Comparison of ENCODE assay signal across 8 mouse cellular contexts in genomic region chr13:119789851-119790717, GRCm38 (mm10). TPM values are rescaled to one million over a fixed set of nuclear protein-coding genes. Genes with fewer than 3 reads are reported as not detected.
DNase-seq lines count a peak whose midpoint lies in the region; ATAC-seq and TF ChIP-seq lines count a peak whose summit lies in the region.

No protein-coding gene starts in this region.

- peaks cover 28% of the 10 kb centered on the region for H3K79me3 ChIP-seq in C2C12 (ENCODE audit: low read depth)

- peaks cover 41% of the 10 kb centered on the region for H3K36me3 ChIP-seq in C2C12 (ENCODE audit: control insufficient read depth, insufficient read depth)
- peaks cover 21% of the 10 kb centered on the region for H3K36me3 ChIP-seq in embryonic facial prominence, embryonic 15.5 days
- peaks cover 29% of the 10 kb centered on the region for H3K36me3 ChIP-seq in kidney, embryonic 14.5 days (ENCODE audit: control insufficient read depth, insufficient read depth, low read length)
- H3K36me3 ChIP-seq in limb, embryonic 15.5 days: peaks cover 21% of the 10 kb centered on the region
- H3K36me3 ChIP-seq in midbrain, embryonic 16.5 days (ENCODE audit: control insufficient read depth, insufficient read depth, low read length): peaks cover 5% of the 10 kb centered on the region; the same call in 1 of the 2 replicates
- H3K36me3 ChIP-seq in splenic B cell, adult 2 months (ENCODE audit: control insufficient read depth, insufficient read depth, low read length, poor library complexity, severe bottlenecking): no peaks in the 10 kb centered on the region; the same call in 1 of the 2 replicates

- peak overlapping the region; percentile 84 for H3K4me3 ChIP-seq in C2C12 (ENCODE audit: insufficient read depth, poor library complexity, severe bottlenecking)
- peak overlapping the region; percentile 75 for H3K4me3 ChIP-seq in bone marrow macrophage, adult 2 months (ENCODE audit: insufficient read depth, low read length)
- H3K4me3 ChIP-seq in embryonic facial prominence, embryonic 15.5 days (replicated peaks): peak overlapping the region; percentile 86
- peak overlapping the region; percentile 88 for H3K4me3 ChIP-seq in kidney, embryonic 14.5 days (ENCODE audit: low read length)
- H3K4me3 ChIP-seq in limb, embryonic 15.5 days: peak overlapping the region; percentile 89
- peak overlapping the region; percentile 89 for H3K4me3 ChIP-seq in midbrain, embryonic 16.5 days (ENCODE audit: low read depth, low read length)

- peak overlapping the region; percentile 91 for H3K9ac ChIP-seq in embryonic facial prominence, embryonic 15.5 days
- peak overlapping the region; percentile 76 for H3K9ac ChIP-seq in kidney, embryonic 14.5 days (ENCODE audit: low read depth, low read length)
- peak overlapping the region; percentile 90 for H3K9ac ChIP-seq in limb, embryonic 15.5 days
- peak overlapping the region; percentile 91 for H3K9ac ChIP-seq in midbrain, embryonic 16.5 days (ENCODE audit: low read depth, low read length)

- no peaks in the 10 kb centered on the region for H3K27me3 ChIP-seq in C2C12 (ENCODE audit: control insufficient read depth, insufficient read depth, insufficient read length)
- no peaks in the 10 kb centered on the region for H3K27me3 ChIP-seq in embryonic facial prominence, embryonic 15.5 days
- no peaks in the 10 kb centered on the region for H3K27me3 ChIP-seq in kidney, embryonic 14.5 days (ENCODE audit: control insufficient read depth, insufficient read depth, low read length)
- no peaks in the 10 kb centered on the region for H3K27me3 ChIP-seq in limb, embryonic 15.5 days
- H3K27me3 ChIP-seq in midbrain, embryonic 16.5 days (ENCODE audit: control insufficient read depth, insufficient read depth, low read depth, low read length): no peaks in the 10 kb centered on the region
- H3K27me3 ChIP-seq in splenic B cell, adult 2 months (ENCODE audit: control insufficient read depth, insufficient read depth, low read length, poor library complexity, severe bottlenecking): no peaks in the 10 kb centered on the region

- peaks cover 49% of the 10 kb centered on the region for H3K79me2 ChIP-seq in C2C12 (ENCODE audit: control insufficient read depth, insufficient read depth)

- under 1% methylated on average over 61 of the region's 66 CpGs for WGBS in embryonic facial prominence, embryonic 15.5 days
- under 1% methylated on average over 47 of the region's 66 CpGs for WGBS in kidney, embryonic 14.5 days
- 1% methylated on average over 47 of the region's 66 CpGs for WGBS in limb, embryonic 15.5 days
- under 1% methylated on average over 57 of the region's 66 CpGs for WGBS in midbrain, embryonic 16.5 days

- no peaks in the 10 kb centered on the region for H3K9me3 ChIP-seq in embryonic facial prominence, embryonic 15.5 days (replicated peaks)
- no peaks in the 10 kb centered on the region for H3K9me3 ChIP-seq in kidney, embryonic 14.5 days (ENCODE audit: control insufficient read depth, low read length)
- H3K9me3 ChIP-seq in limb, embryonic 15.5 days: no peaks in the 10 kb centered on the region
- no peaks in the 10 kb centered on the region for H3K9me3 ChIP-seq in midbrain, embryonic 16.5 days (replicated peaks; ENCODE audit: control insufficient read depth, low read length, poor library complexity, severe bottlenecking)

- no peak for TF ChIP-seq CTCF in C2C12 (IDR thresholded peaks at IDR 0.05; ENCODE audit: control insufficient read depth, insufficient read depth, insufficient read length)
- TF ChIP-seq CTCF in bone marrow macrophage, adult 2 months (IDR thresholded peaks at IDR 0.05; ENCODE audit: low read depth, low read length): no peak

- TF ChIP-seq POLR2A in bone marrow macrophage, adult 2 months (IDR thresholded peaks at IDR 0.05; ENCODE audit: borderline replicate concordance, low read depth, low read length): no peak

- H3K27ac ChIP-seq in bone marrow macrophage, adult 2 months (ENCODE audit: insufficient read depth, low read depth, low read length): peak overlapping the region; percentile 61
- H3K27ac ChIP-seq in embryonic facial prominence, embryonic 15.5 days (replicated peaks): peak overlapping the region; percentile 97
- peak overlapping the region; percentile 89 for H3K27ac ChIP-seq in kidney, embryonic 14.5 days (ENCODE audit: low read depth, low read length)
- H3K27ac ChIP-seq in limb, embryonic 15.5 days: peak overlapping the region; percentile 97
- H3K27ac ChIP-seq in midbrain, embryonic 16.5 days (ENCODE audit: low read length): peak overlapping the region; percentile 97

- peak; percentile 75 for ATAC-seq in embryonic facial prominence, embryonic 15.5 days (ENCODE audit: insufficient number of reproducible peaks, low FRiP score, low TSS enrichment, low read depth)
- peak; percentile 76 for ATAC-seq in kidney, embryonic 14.5 days (ENCODE audit: low FRiP score, low TSS enrichment)
- ATAC-seq in limb, embryonic 15.5 days (ENCODE audit: insufficient number of reproducible peaks, low FRiP score, low TSS enrichment, low read depth): peak; percentile 65
- peak; percentile 76 for ATAC-seq in midbrain, embryonic 16.5 days

- peak overlapping the region; percentile 56 for H3K4me2 ChIP-seq in embryonic facial prominence, embryonic 15.5 days (replicated peaks)
- H3K4me2 ChIP-seq in kidney, embryonic 14.5 days (replicated peaks; ENCODE audit: low read depth, low read length): peak overlapping the region; percentile 53
- H3K4me2 ChIP-seq in limb, embryonic 15.5 days: peak overlapping the region; percentile 42
- H3K4me2 ChIP-seq in midbrain, embryonic 16.5 days (ENCODE audit: low read length): peak overlapping the region; percentile 53

- peak; percentile 29 to 36 for DNase-seq in heart, adult 9 months (ENCODE audit: low spot score in 2 of 2)
- DNase-seq in splenic B cell, adult 2 months (ENCODE audit: low read depth, low spot score): peak; percentile 52

- peak overlapping the region; percentile 96 for H3ac ChIP-seq in C2C12 (ENCODE audit: control insufficient read depth, insufficient read length, low read depth)

- H3K4me1 ChIP-seq in bone marrow macrophage, adult 2 months (ENCODE audit: control insufficient read depth, insufficient read depth, low read length): peaks cover 5% of the 10 kb centered on the region
- H3K4me1 ChIP-seq in embryonic facial prominence, embryonic 15.5 days: peaks cover 19% of the 10 kb centered on the region
- H3K4me1 ChIP-seq in kidney, embryonic 14.5 days (ENCODE audit: control insufficient read depth, insufficient read depth, low read length): peaks cover 9% of the 10 kb centered on the region
- peaks cover 13% of the 10 kb centered on the region for H3K4me1 ChIP-seq in limb, embryonic 15.5 days
- H3K4me1 ChIP-seq in midbrain, embryonic 16.5 days (ENCODE audit: control insufficient read depth, insufficient read depth, low read length): peaks cover 10% of the 10 kb centered on the region

TF ChIP-seq in C2C12, 6 proteins besides CTCF, POLR2A, EP300 and RAD21:
- TF ChIP-seq CEBPB (IDR thresholded peaks at IDR 0.05; ENCODE audit: low read depth) (no peak), MAX (IDR thresholded peaks at IDR 0.05) (no peak), FOSL1 (IDR thresholded peaks at IDR 0.05; ENCODE audit: insufficient read depth, low read length, poor library complexity, severe bottlenecking) (no peak), MYOD1 (IDR thresholded peaks at IDR 0.05; ENCODE audit: control insufficient read depth, insufficient read length, low read depth) (no peak), USF1 (IDR thresholded peaks at IDR 0.05; ENCODE audit: low read depth) (no peak), MYOG (IDR thresholded peaks at IDR 0.05; ENCODE audit: control insufficient read depth, extremely low read depth, insufficient read length) (no peak)

RNA-seq across cellular contexts. Expression of gene Zfp131, which starts 0.6 kb away (rescaled TPM):
- polyA plus RNA-seq in C2C12 (2012; fragmentation: generic; extraction: Trizol): 10.9 TPM
- polyA plus RNA-seq in bone marrow macrophage, adult 2 months (2012; ENCODE audit: insufficient read depth, insufficient read length, missing spikeins): 17.6 and 18.6 TPM in 2 replicates
- 37.4 and 39.9 TPM in 2 replicates for polyA plus RNA-seq in embryonic facial prominence, embryonic 15.5 days (2015; fragmentation: Nextera tagmentation; extraction: Ambion mirVana)
- polyA plus RNA-seq in kidney, embryonic 14.5 days (2014; fragmentation: Nextera tagmentation; extraction: Ambion mirVana): 41.7 and 43.8 TPM in 2 replicates
- polyA plus RNA-seq in limb, embryonic 15.5 days (2015; fragmentation: Nextera tagmentation; extraction: Ambion mirVana): 29.2 and 32.2 TPM in 2 replicates
- polyA plus RNA-seq in midbrain, embryonic 16.5 days (2015; fragmentation: Nextera tagmentation; extraction: Ambion mirVana): 27.4 and 30.8 TPM in 2 replicates

RNA-seq across cellular contexts. Expression of gene Nim1k, which starts 34.4 kb away (rescaled TPM):
- polyA plus RNA-seq in C2C12 (2012; fragmentation: generic; extraction: Trizol): 0.11 TPM
- polyA plus RNA-seq in bone marrow macrophage, adult 2 months (2012; ENCODE audit: insufficient read depth, insufficient read length, missing spikeins): 0.55 and 1.0 TPM in 2 replicates
- polyA plus RNA-seq in embryonic facial prominence, embryonic 15.5 days (2015; fragmentation: Nextera tagmentation; extraction: Ambion mirVana): 1.7 and 1.8 TPM in 2 replicates
- 0.74 and 1.1 TPM in 2 replicates for polyA plus RNA-seq in kidney, embryonic 14.5 days (2014; fragmentation: Nextera tagmentation; extraction: Ambion mirVana)
- 2.6 and 2.7 TPM in 2 replicates for polyA plus RNA-seq in limb, embryonic 15.5 days (2015; fragmentation: Nextera tagmentation; extraction: Ambion mirVana)
- 5.5 and 7.0 TPM in 2 replicates for polyA plus RNA-seq in midbrain, embryonic 16.5 days (2015; fragmentation: Nextera tagmentation; extraction: Ambion mirVana)

RNA-seq across cellular contexts. Expression of gene AF067063, which starts 39.9 kb away (rescaled TPM):
- not detected for polyA plus RNA-seq in C2C12 (2012; fragmentation: generic; extraction: Trizol)
- not detected in 2 replicates for polyA plus RNA-seq in bone marrow macrophage, adult 2 months (2012; ENCODE audit: insufficient read depth, insufficient read length, missing spikeins)
- polyA plus RNA-seq in embryonic facial prominence, embryonic 15.5 days (2015; fragmentation: Nextera tagmentation; extraction: Ambion mirVana): not detected in 2 replicates
- not detected in 2 replicates for polyA plus RNA-seq in kidney, embryonic 14.5 days (2014; fragmentation: Nextera tagmentation; extraction: Ambion mirVana)
- polyA plus RNA-seq in limb, embryonic 15.5 days (2015; fragmentation: Nextera tagmentation; extraction: Ambion mirVana): not detected in 2 replicates
- polyA plus RNA-seq in midbrain, embryonic 16.5 days (2015; fragmentation: Nextera tagmentation; extraction: Ambion mirVana): not detected in 2 replicates

RNA-seq across cellular contexts. Expression of gene D13Ertd608e, which starts 45.7 kb away (rescaled TPM):
- 0.28 TPM for polyA plus RNA-seq in C2C12 (2012; fragmentation: generic; extraction: Trizol)
- polyA plus RNA-seq in bone marrow macrophage, adult 2 months (2012; ENCODE audit: insufficient read depth, insufficient read length, missing spikeins): not detected in 2 replicates
- not detected in 2 replicates for polyA plus RNA-seq in embryonic facial prominence, embryonic 15.5 days (2015; fragmentation: Nextera tagmentation; extraction: Ambion mirVana)
- not detected in 2 replicates for polyA plus RNA-seq in kidney, embryonic 14.5 days (2014; fragmentation: Nextera tagmentation; extraction: Ambion mirVana)
- not detected in 2 replicates for polyA plus RNA-seq in limb, embryonic 15.5 days (2015; fragmentation: Nextera tagmentation; extraction: Ambion mirVana)
- not detected in 2 replicates for polyA plus RNA-seq in midbrain, embryonic 16.5 days (2015; fragmentation: Nextera tagmentation; extraction: Ambion mirVana)

Comparison
In these comparisons a context has a peak if more than half of its experiments do, and no peak if none do; other contexts are left out.
1. Peak in every context shown above with its lines: DNase-seq, ATAC-seq, H3K4me3 ChIP-seq and H3K27ac ChIP-seq.